Comparison of ENCODE assay signal across 25 mouse cellular contexts in the genomic region with DNA sequence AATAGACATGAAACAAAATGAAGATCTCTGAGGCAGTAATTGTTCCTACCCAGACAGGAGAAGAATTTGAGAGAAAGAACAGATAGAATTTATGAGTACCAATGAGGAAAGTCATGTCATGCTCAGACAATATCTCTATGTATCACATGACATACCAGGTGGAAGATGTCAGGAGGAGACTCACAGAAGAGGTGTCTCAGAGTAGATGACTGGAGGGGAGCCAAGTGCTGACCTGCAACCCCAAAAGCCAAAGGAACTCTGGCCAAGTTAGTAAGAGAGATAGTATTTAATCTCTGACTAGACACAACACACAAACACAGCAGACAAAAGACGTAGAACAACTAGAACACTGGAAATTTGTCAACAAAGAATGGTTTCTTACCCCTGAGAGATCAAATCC. TPM values are rescaled to one million over a fixed set of nuclear protein-coding genes. Genes with fewer than 3 reads are reported as not detected.
"Had no signal": no experiment of that assay in that cellular context is flagged by ENCODE, and none has a peak within 500 bp of the region (broad histone marks: within the 10 kb centered on the region; RNA-seq: fewer than 3 reads in every experiment).

No protein-coding gene starts in this region.

- H3K4me1 ChIP-seq: liver, embryonic 12.5 days; midbrain, embryonic 12.5 days; neural tube, embryonic 13.5 days; neural tube, embryonic 15.5 days had no signal

- H3K9ac ChIP-seq: liver, embryonic 12.5 days; liver, embryonic 14.5 days; lung, embryonic 15.5 days; midbrain, embryonic 12.5 days; neural tube, embryonic 13.5 days; neural tube, embryonic 15.5 days had no signal

- H3K27ac ChIP-seq: liver, embryonic 12.5 days; liver, embryonic 14.5 days; midbrain, embryonic 10.5 days; midbrain, embryonic 12.5 days; neural tube, embryonic 13.5 days; neural tube, embryonic 15.5 days had no signal

- ATAC-seq: liver, embryonic 12.5 days; midbrain, embryonic 16.5 days had no signal

- H3K4me3 ChIP-seq: liver, embryonic 12.5 days; lung, embryonic 15.5 days; midbrain, embryonic 10.5 days; midbrain, embryonic 12.5 days; myocyte; neural tube, embryonic 13.5 days; neural tube, embryonic 15.5 days had no signal

- DNase-seq: lung, postnatal 10 days; midbrain, embryonic 14.5 days; retina, postnatal 1 day; right cerebral cortex, adult 18-20 months; right cerebral cortex, postnatal 25 days; right cerebral cortex, postnatal 4 days; spleen, adult 18-20 months; thymus, adult 18-20 months; thymus, postnatal 14 days; thymus, postnatal 36 days had no signal

- H3K27me3 ChIP-seq: lung, embryonic 15.5 days; midbrain, embryonic 12.5 days; neural tube, embryonic 13.5 days; neural tube, embryonic 15.5 days had no signal

- H3K4me2 ChIP-seq: liver, embryonic 12.5 days; lung, embryonic 15.5 days; midbrain, embryonic 12.5 days; neural tube, embryonic 13.5 days; neural tube, embryonic 15.5 days had no signal

- H3K36me3 ChIP-seq: liver, embryonic 12.5 days; lung, embryonic 15.5 days; midbrain, embryonic 10.5 days; midbrain, embryonic 12.5 days; neural tube, embryonic 13.5 days; neural tube, embryonic 15.5 days had no signal

- H3K9me3 ChIP-seq: liver, embryonic 12.5 days; lung, embryonic 15.5 days; midbrain, embryonic 10.5 days; midbrain, embryonic 12.5 days; neural tube, embryonic 13.5 days; neural tube, embryonic 15.5 days had no signal

RNA-seq across cellular contexts. Expression of a gene that starts 55.8 kb away (rescaled TPM):
- polyA plus RNA-seq: liver, embryonic 12.5 days; liver, embryonic 14.5 days; liver, embryonic 16.5 days; midbrain, embryonic 10.5 days; midbrain, embryonic 12.5 days; midbrain, embryonic 14.5 days; midbrain, embryonic 16.5 days; myocyte; neural tube, embryonic 11.5 days; neural tube, embryonic 13.5 days; neural tube, embryonic 15.5 days; small intestine, adult 2 months; stomach, embryonic 14.5 days; stomach, embryonic 16.5 days; thymus, postnatal 0 days had no signal
